Mouse (Mus musculus) cerebellum, adult 2 months (tissue): ENCODE measurements around the gene C1qtnf4.

Experiments used
- CTCF ChIP-seq: fragments of 200-500 bp; IDR thresholded peaks from 2 replicates; pipeline ENCODE4 v1.5.1; 2011; ENCODE audit warnings: low read depth, mild to moderate bottlenecking, control low read depth, low read length, moderate library complexity, borderline replicate concordance; ENCODE audit not compliant: insufficient read depth
- POLR2A ChIP-seq: fragments of 200-500 bp; IDR thresholded peaks from 2 replicates; pipeline ENCODE4 v1.6.1; 2011; ENCODE audit warnings: low read length, control low read depth, borderline replicate concordance; ENCODE audit not compliant: insufficient read depth

DNA sequence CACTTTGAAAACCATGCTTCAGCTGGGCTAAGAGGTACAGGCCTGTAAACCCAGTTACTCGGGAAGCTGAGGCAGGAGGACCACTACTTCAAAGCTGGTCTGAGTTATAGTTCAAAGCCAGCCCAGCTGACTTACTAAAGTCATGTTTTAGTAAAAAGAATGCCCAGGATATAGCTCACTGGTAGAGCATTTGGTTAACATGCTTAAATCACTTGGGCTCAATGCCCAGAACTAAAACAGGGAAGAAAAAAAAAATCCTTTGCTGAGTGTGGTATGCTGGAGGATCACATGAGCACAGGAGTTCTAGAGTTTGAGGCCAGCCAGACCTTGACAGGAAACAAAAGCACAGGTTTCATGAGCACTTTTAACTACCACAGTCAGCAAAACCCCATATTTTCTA, 26.0 kb downstream of the C1qtnf4 start:
- no peak for TF ChIP-seq CTCF
- no peak for TF ChIP-seq POLR2A
